Mouse (Mus musculus) 416B (cell line): ENCODE data around the gene B630019K06Rik.
"Not testable (repeated sequence)": the region's sequence is repeated elsewhere in the genome, so short reads cannot be mapped to it uniquely, and the experiment has no call there.

Source experiments
- DNase-seq: peaks from one replicate; pipeline ENCODE4 v3.0.0; 2011; ENCODE audit warnings: low read depth

Gene B630019K06Rik

GRCm38 (mm10) chrX:8892343-8893155, at the start of gene B630019K06Rik:
Gene B630019K06Rik, plus strand, starts transcription at chrX:8892382.
- DNase-seq, result no peak

GRCm38 (mm10) chrX:8843694-8844093, 48.5 kb upstream of the B630019K06Rik start, which contains the start of gene Gm6592:
Gene Gm6592, plus strand, starts transcription at chrX:8843994.
- DNase-seq, result no peak

- no peak for DNase-seq
These were observed 39.7 kb upstream of the B630019K06Rik start for GRCm38 (mm10) chrX:8852486-8852885.

GRCm38 (mm10) chrX:8864331-8864730, 27.9 kb upstream of the B630019K06Rik start:
- DNase-seq, result peak; percentile 63

GRCm38 (mm10) chrX:8873953-8874352, 18.2 kb upstream of the B630019K06Rik start, which contains the start of gene Gm5751:
Gene Gm5751, plus strand, starts transcription at chrX:8874253.
- not testable (repeated sequence) for DNase-seq

DNA sequence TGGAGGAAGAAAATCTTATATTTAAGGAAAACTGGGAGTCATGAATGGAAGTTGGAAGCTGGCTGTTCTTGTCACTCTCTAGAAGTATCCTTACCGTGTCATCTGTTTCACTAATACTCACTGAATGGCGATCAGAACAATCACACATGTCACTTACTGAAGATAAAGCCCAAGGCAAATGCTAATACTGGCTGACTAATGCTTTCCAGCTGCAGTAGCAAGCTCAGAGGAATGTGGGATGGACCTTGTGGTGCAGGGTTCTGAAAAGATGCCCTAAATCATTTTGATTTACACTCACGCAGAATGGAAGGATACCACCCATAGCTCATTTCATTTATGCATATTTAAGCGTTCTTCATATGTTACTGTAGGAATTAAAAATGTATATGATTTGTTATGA, 7.8 kb upstream of the B630019K06Rik start:
- DNase-seq, result no peak

GRCm38 (mm10) chrX:8891975-8892342, 223 bp upstream of the B630019K06Rik start:
- no peak for DNase-seq

GRCm38 (mm10) chrX:8893182-8893651, 1.0 kb downstream of the B630019K06Rik start:
- no peak for DNase-seq

DNA sequence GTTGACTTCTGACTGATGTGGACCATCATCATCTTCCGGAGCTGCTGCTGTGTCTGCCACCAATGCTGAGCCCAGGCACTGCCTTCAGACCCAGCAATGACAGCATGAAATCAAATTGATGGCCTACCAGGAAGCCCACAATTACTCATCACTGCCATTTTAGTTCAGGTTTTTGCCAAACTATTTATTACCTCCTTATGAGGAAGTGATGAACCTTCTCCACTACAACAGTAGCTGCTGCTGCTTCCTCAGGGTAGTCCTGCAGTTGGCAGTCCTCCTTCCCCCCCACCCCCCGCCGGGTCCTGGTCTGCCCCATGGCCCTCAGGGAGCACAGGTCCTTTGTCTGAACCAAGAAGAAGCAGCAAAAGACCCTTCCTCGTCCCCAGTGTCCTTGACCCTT, 8.6 kb downstream of the B630019K06Rik start:
- DNase-seq, result no peak

DNA sequence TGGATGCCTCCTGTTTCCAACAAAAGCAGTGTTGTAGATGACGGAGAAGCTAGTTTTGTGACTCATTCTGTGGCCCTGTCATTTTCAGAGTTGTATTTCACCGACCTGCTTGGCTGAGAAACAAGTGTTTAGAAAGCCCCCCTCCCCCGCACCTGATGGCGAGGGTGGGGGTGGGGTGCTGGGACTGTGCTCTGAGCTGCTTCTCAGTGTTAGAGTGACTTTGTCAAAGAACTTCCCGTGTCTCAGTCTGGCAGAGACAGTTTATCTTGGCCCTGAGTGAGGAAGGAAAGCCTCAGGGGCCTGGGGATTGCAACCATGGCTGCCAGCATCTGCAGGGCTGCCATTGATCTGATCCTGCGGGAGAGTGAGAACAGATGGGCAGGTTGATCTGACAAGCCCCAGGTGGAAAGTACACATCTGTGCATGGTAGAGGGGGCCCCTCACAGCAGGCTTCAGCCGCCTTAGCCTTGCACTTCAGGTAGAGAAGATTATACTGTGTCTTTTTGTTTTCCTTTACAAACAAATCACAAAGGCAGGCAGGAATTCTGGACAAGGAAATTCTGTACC, 9.8 kb downstream of the B630019K06Rik start:
- no peak for DNase-seq

DNA sequence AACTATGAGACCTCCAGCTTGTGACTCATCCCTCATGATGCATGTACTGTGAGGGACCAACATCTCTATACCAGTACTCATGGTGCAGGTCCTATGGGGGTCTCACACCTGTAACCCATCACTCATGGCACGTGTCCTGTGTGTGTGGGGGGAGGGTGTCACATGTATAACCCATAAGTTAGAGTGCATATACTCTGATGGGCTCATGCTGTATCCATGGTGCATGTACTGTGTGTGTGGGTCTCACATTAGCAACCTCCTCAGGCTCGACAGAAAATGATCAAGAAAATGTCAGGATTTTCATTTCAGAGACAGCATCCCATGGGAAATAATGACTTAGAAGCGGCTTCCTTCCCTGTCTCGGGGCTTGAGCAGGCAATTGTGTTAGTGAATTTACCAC, 28.9 kb downstream of the B630019K06Rik start:
- DNase-seq, result no peak

DNA sequence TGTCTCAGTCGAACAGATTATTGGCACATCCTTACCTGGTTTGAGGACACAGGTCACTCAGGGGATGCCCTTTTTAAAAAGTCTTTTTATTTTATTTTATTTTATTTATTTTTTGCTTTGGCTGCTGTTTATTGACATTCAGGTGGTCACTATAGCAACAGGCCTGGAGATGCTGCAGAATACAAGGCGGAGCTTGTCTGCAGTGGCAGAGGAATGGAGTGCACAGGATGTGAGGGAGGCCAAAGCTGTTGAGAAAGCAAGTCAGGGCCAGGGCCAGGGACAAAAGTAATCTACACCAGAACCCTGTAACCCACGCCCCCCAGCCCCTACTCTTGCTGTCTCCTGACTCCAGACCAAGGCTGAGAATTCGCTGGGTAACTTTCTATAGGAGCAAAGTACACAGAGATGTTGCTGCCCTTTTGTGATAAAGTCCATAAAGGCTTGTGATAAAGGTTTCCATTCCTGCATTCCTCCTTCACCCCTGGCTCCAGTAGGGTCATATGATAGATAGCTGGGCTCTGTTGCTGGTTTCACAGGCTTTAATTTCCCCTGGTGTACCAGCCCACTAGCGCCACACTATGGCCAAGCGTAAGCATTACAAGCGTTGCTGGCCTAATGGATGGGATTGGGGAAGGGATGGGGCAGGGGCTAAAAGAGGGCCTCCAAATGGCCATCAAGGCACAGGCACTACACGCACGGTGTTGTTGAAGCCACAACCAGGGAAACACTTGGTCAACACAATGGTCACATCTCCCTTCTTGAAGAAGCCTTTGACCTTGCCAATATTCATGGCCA, 29.8 kb downstream of the B630019K06Rik start:
- no peak for DNase-seq

DNA sequence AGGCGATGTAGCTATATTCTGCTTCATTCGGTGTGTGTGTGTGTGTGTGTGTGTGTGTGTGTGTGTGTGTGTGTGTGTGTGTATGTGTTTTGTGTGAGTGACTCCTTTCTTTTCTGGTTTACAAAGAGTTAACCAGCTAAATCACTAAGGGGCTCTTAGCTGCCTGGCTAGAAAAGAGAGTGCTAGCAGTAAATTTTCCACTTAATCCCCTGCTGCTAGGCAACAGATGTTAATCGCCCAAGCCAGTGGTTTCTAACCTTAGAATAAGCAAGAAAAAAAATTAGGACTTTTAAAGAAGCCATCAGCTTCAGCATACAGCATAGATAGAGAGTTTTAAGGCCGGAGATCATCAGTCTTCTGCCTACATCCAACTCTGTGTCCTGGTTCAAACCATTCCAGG, 35.1 kb downstream of the B630019K06Rik start:
- DNase-seq, result no peak

DNA sequence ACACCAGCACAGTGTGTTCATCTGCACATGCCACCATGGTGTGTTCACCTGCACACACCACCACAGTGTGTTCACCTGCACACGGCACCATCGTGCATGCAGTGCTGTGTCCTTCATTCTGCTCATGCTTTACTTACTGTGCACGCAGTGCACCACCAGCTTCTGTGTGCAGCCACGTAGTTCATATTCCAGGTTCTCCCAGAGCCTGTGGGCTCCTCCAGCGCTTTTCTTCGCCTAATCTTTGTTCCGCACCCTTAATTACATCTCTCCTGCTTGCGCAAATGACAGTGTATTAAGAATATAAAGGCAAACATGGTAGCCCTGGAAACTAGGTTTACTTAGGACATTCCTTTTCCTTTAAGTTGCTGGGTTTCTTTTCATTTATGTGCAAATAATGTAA, 51.9 kb downstream of the B630019K06Rik start:
- DNase-seq, result no peak
